Comparison of ENCODE assay signal across 9 mouse cellular contexts in the genomic region with DNA sequence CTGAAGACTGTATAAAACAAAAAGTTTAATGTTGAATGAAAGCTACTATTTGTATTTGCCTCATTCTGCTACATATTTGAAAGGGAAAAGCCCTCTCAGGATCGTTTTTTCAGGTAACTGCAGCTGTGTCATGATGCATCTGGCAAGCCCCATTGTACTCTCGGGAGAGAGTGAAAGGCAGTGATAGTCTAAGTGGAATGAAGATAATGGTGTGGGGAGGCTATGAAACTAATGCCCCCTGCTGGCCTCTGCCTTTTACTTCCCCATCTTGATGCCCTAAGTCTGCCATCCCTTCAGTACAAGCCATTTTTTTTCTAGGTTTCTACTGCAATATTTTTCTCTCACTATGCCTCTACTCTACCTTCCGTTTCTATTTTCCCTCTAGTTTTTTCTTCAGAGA.
DNase-seq lines count a peak whose midpoint lies in the region; ATAC-seq and TF ChIP-seq lines count a peak whose summit lies in the region.
"Had no signal": no experiment of that assay in that cellular context is flagged by ENCODE, and none has a peak within 500 bp of the region (broad histone marks: within the 10 kb centered on the region; RNA-seq: fewer than 3 reads in every experiment).

No protein-coding gene starts in this region.

- no peak for TF ChIP-seq EP300 in CH12.LX (IDR thresholded peaks at IDR 0.05; ENCODE audit: low read length)
- no peak for TF ChIP-seq EP300 in lung, postnatal 0 days (IDR thresholded peaks at IDR 0.05)

- H3K4me2 ChIP-seq in hindbrain, embryonic 11.5 days (replicated peaks; ENCODE audit: low read depth, low read length): no peak overlapping the region
- no peak overlapping the region for H3K4me2 ChIP-seq in hindbrain, embryonic 13.5 days
- 0 out of 2 replicates have a peak overlapping the region, but pooled peaks have one; percentile 1 for H3K4me2 ChIP-seq in CH12.LX (ENCODE audit: insufficient read depth, low read depth, poor library complexity, severe bottlenecking)
- no peak overlapping the region for H3K4me2 ChIP-seq in lung, postnatal 0 days (replicated peaks; ENCODE audit: low read depth, low read length)

- TF ChIP-seq POLR2A in CH12.LX (IDR thresholded peaks at IDR 0.05; ENCODE audit: low read depth, low read length): no peak

- intact Hi-C loops in left cerebral cortex, postnatal 4 days (cut with DNase I): no loop called here

- H3K9me3 ChIP-seq in hindbrain, embryonic 11.5 days (ENCODE audit: control insufficient read depth, low read length): no peaks in the 10 kb centered on the region
- H3K9me3 ChIP-seq in hindbrain, embryonic 13.5 days: no peaks in the 10 kb centered on the region
- H3K9me3 ChIP-seq in CH12.LX (replicated peaks; ENCODE audit: low read length): no peaks in the 10 kb centered on the region
- H3K9me3 ChIP-seq in lung, postnatal 0 days (ENCODE audit: low read length): no peaks in the 10 kb centered on the region

- TF ChIP-seq CTCF in CH12.LX (conservative IDR thresholded peaks at IDR 0.05 in 1 of 2, IDR thresholded peaks at IDR 0.05 in 1 of 2; ENCODE audit: low read depth in 2 of 2, low read length in 2 of 2): peak; percentile 27 to 78; a peak in 3 of 4 replicates
- peak; percentile 60 for TF ChIP-seq CTCF in lung, postnatal 0 days (IDR thresholded peaks at IDR 0.05)

- H3K27me3 ChIP-seq in hindbrain, embryonic 11.5 days (ENCODE audit: control insufficient read depth, insufficient read depth, low read length): no peaks in the 10 kb centered on the region
- no peaks in the 10 kb centered on the region for H3K27me3 ChIP-seq in hindbrain, embryonic 13.5 days
- H3K27me3 ChIP-seq in CH12.LX (replicated peaks): no peaks in the 10 kb centered on the region
- no peaks in the 10 kb centered on the region for H3K27me3 ChIP-seq in lung, postnatal 0 days (replicated peaks; ENCODE audit: insufficient read depth, low read length)

- no peaks in the 10 kb centered on the region for H3K4me1 ChIP-seq in hindbrain, embryonic 11.5 days (replicated peaks; ENCODE audit: control insufficient read depth, insufficient read depth, low read length)
- no peaks in the 10 kb centered on the region for H3K4me1 ChIP-seq in hindbrain, embryonic 13.5 days (replicated peaks)
- peaks cover 0 to 21% of the 10 kb centered on the region in 2 experiments; a peak in 2 of 4 replicates for H3K4me1 ChIP-seq in CH12.LX (ENCODE audit: control insufficient read depth in 1 of 2, insufficient read depth in 2 of 2)
- no peaks in the 10 kb centered on the region for H3K4me1 ChIP-seq in lung, postnatal 0 days (ENCODE audit: insufficient read depth, low read depth, low read length)

- H3K79me2 ChIP-seq in CH12.LX (replicated peaks; ENCODE audit: control insufficient read depth, extremely low read depth, insufficient read depth, poor library complexity, severe bottlenecking): no peaks in the 10 kb centered on the region

- H3K4me3 ChIP-seq in hindbrain, embryonic 11.5 days (ENCODE audit: low read depth, low read length): no peak overlapping the region
- no peak overlapping the region for H3K4me3 ChIP-seq in hindbrain, embryonic 13.5 days
- no peak overlapping the region for H3K4me3 ChIP-seq in CH12.LX (replicated peaks in 1 of 3; ENCODE audit: low read depth in 2 of 3, low read length in 2 of 3, poor library complexity in 1 of 3)
- H3K4me3 ChIP-seq in lung, postnatal 0 days (ENCODE audit: low read depth, low read length): no peak overlapping the region
- H3K4me3 ChIP-seq: myocyte had no signal

- dilution Hi-C loops in CH12.LX (cut with MboI; ENCODE audit: extremely low pct_ligation_motif_present, extremely low pct_unique_long_range_greater_than_20kb, low sequenced_read_pairs): no loop called here

- in situ Hi-C loops in CH12.LX (cut with MboI; ENCODE audit: low pct_ligation_motif_present, low pct_unique_long_range_greater_than_20kb, low sequenced_read_pairs): no loop called here

- 51% methylated on average over 3 of the region's 3 CpGs for WGBS in hindbrain, embryonic 11.5 days
- WGBS in hindbrain, embryonic 13.5 days: 54% methylated on average over 3 of the region's 3 CpGs
- 48% methylated on average over 3 of the region's 3 CpGs for WGBS in lung, postnatal 0 days

- TF ChIP-seq RAD21 in CH12.LX (IDR thresholded peaks at IDR 0.05; ENCODE audit: low read depth, low read length): peak; percentile 68

- ATAC-seq in hindbrain, embryonic 11.5 days (ENCODE audit: low FRiP score): no peak
- ATAC-seq in hindbrain, embryonic 13.5 days (ENCODE audit: low FRiP score): no peak
- no peak for ATAC-seq in lung, postnatal 0 days

- peak; percentile 19 for DNase-seq in hindbrain, embryonic 11.5 days (ENCODE audit: low spot score)
- peak; percentile 72 for DNase-seq in CH12.LX (ENCODE audit: extremely low read depth)
- DNase-seq in c-Kit-positive CD71-positive TER-119-positive erythroid progenitor cells, embryonic 14.5 days (ENCODE audit: low spot score): peak; percentile 40
- DNase-seq in lung, postnatal 0 days (ENCODE audit: low spot score): peak; percentile 60
- no peak for DNase-seq in cerebellum, adult 9-10 months
- DNase-seq in left cerebral cortex, postnatal 4 days: no peak
- no peak for DNase-seq in cerebellum, adult 11-12 months

- no peaks in the 10 kb centered on the region for H3K36me3 ChIP-seq in hindbrain, embryonic 11.5 days (ENCODE audit: control insufficient read depth, insufficient read depth, low read length)
- H3K36me3 ChIP-seq in hindbrain, embryonic 13.5 days: peaks cover 2% of the 10 kb centered on the region; the same call in 1 of the 2 replicates
- H3K36me3 ChIP-seq in CH12.LX (replicated peaks in 1 of 2; ENCODE audit: control insufficient read depth in 1 of 2, insufficient read depth in 1 of 2, low read length in 1 of 2): peaks cover 2% of the 10 kb centered on the region in 2 experiments
- no peaks in the 10 kb centered on the region for H3K36me3 ChIP-seq in lung, postnatal 0 days (ENCODE audit: insufficient read depth, low read length)

- H3K9ac ChIP-seq in hindbrain, embryonic 11.5 days (ENCODE audit: low read depth, low read length): no peak overlapping the region
- H3K9ac ChIP-seq in hindbrain, embryonic 13.5 days: no peak overlapping the region
- no peak overlapping the region for H3K9ac ChIP-seq in CH12.LX (ENCODE audit: insufficient read depth, low read depth)
- H3K9ac ChIP-seq in lung, postnatal 0 days (replicated peaks; ENCODE audit: low read depth): no peak overlapping the region

- no peak overlapping the region for H3K27ac ChIP-seq in hindbrain, embryonic 11.5 days (ENCODE audit: low read depth, low read length)
- no peak overlapping the region for H3K27ac ChIP-seq in hindbrain, embryonic 13.5 days
- no peak overlapping the region for H3K27ac ChIP-seq in CH12.LX (ENCODE audit: insufficient read depth, low read depth)
- H3K27ac ChIP-seq in lung, postnatal 0 days (ENCODE audit: low read length): no peak overlapping the region

TF ChIP-seq in CH12.LX, 34 proteins besides CTCF, POLR2A, EP300 and RAD21:
- TF ChIP-seq E2F4 (IDR thresholded peaks at IDR 0.05; ENCODE audit: insufficient replicate concordance, low read depth, low read length): no peak
- no peak for TF ChIP-seq ETS1 (conservative IDR thresholded peaks at IDR 0.05; ENCODE audit: low read depth, low read length)
- no peak for TF ChIP-seq USF1 (IDR thresholded peaks at IDR 0.05; ENCODE audit: low read depth, low read length)
- no peak for TF ChIP-seq CHD2 (IDR thresholded peaks at IDR 0.05; ENCODE audit: low read length)
- TF ChIP-seq NELFE (IDR thresholded peaks at IDR 0.05; ENCODE audit: low read depth, low read length): no peak
- peak; percentile 54 for TF ChIP-seq IRF4 (IDR thresholded peaks at IDR 0.05; ENCODE audit: low read depth, low read length)
- no peak for TF ChIP-seq USF2 (conservative IDR thresholded peaks at IDR 0.05; ENCODE audit: low read depth, low read length)
- TF ChIP-seq TCF12 (IDR thresholded peaks at IDR 0.05; ENCODE audit: low read depth, low read length): no peak
- TF ChIP-seq JUN (IDR thresholded peaks at IDR 0.05; ENCODE audit: insufficient read depth, low read depth, low read length): no peak
- TF ChIP-seq HCFC1 (IDR thresholded peaks at IDR 0.05; ENCODE audit: low read depth, low read length): no peak
- no peak for TF ChIP-seq MEF2A (IDR thresholded peaks at IDR 0.05; ENCODE audit: borderline replicate concordance, low read depth, low read length)
- TF ChIP-seq KAT2A (IDR thresholded peaks at IDR 0.05; ENCODE audit: insufficient replicate concordance, low read length): no peak
- no peak for TF ChIP-seq ZC3H11A (IDR thresholded peaks at IDR 0.05; ENCODE audit: low read depth, low read length)
- TF ChIP-seq JUND (conservative IDR thresholded peaks at IDR 0.05; ENCODE audit: low read depth, low read length): no peak
- peak; percentile 47; the same call in 1 of the 2 replicates for TF ChIP-seq ZNF384 (IDR thresholded peaks at IDR 0.05; ENCODE audit: low read depth, low read length)
- no peak for TF ChIP-seq TBP (conservative IDR thresholded peaks at IDR 0.05; ENCODE audit: low read depth, low read length)
- no peak for TF ChIP-seq PAX5 (IDR thresholded peaks at IDR 0.05; ENCODE audit: low read length)
- TF ChIP-seq ELF1 (IDR thresholded peaks at IDR 0.05; ENCODE audit: low read depth, low read length): 0 out of 2 replicates have a peak, but pooled peaks have one; percentile 30
- TF ChIP-seq UBTF (IDR thresholded peaks at IDR 0.05; ENCODE audit: low read depth, low read length): no peak
- TF ChIP-seq MAZ (IDR thresholded peaks at IDR 0.05; ENCODE audit: low read depth, low read length): no peak
- TF ChIP-seq NRF1 (IDR thresholded peaks at IDR 0.05; ENCODE audit: low read depth, low read length): no peak
- TF ChIP-seq MAX (IDR thresholded peaks at IDR 0.05; ENCODE audit: low read length): no peak
- no peak for TF ChIP-seq MAFK (IDR thresholded peaks at IDR 0.05; ENCODE audit: insufficient replicate concordance, low read length)
- no peak for TF ChIP-seq RCOR1 (conservative IDR thresholded peaks at IDR 0.05; ENCODE audit: low read depth, low read length)
- TF ChIP-seq SMC3 (IDR thresholded peaks at IDR 0.05; ENCODE audit: low read depth, low read length): peak; percentile 62
- TF ChIP-seq ZKSCAN1 (IDR thresholded peaks at IDR 0.05; ENCODE audit: borderline replicate concordance, low read depth, low read length): no peak
- TF ChIP-seq POLR2AphosphoS2 (IDR thresholded peaks at IDR 0.05; ENCODE audit: low read depth, low read length): no peak
- no peak for TF ChIP-seq MYC (IDR thresholded peaks at IDR 0.05; ENCODE audit: low read depth, low read length)

Comparison
In these comparisons a context has a peak if more than half of its experiments do, and no peak if none do; other contexts are left out.
1. DNase-seq: peak in hindbrain, embryonic 11.5 days (single experiment), CH12.LX (single experiment), c-Kit-positive CD71-positive TER-119-positive erythroid progenitor cells, embryonic 14.5 days (single experiment) and lung, postnatal 0 days (single experiment); none in cerebellum, adult 9-10 months (single experiment), left cerebral cortex, postnatal 4 days (single experiment) and cerebellum, adult 11-12 months (single experiment).